Mouse (Mus musculus): Measurements from ENCODE around the gene Simc1. TPM values are rescaled to one million over a fixed set of nuclear protein-coding genes. Genes with fewer than 3 reads are reported as not detected.
A peak's percentile ranks its signal among the peaks of the same experiment; 100 is the strongest.

Simc1 gene
- total and polyA plus RNA-seq, 2 experiments from 2014 or later, result 9.5 to 17.1 TPM

DNA sequence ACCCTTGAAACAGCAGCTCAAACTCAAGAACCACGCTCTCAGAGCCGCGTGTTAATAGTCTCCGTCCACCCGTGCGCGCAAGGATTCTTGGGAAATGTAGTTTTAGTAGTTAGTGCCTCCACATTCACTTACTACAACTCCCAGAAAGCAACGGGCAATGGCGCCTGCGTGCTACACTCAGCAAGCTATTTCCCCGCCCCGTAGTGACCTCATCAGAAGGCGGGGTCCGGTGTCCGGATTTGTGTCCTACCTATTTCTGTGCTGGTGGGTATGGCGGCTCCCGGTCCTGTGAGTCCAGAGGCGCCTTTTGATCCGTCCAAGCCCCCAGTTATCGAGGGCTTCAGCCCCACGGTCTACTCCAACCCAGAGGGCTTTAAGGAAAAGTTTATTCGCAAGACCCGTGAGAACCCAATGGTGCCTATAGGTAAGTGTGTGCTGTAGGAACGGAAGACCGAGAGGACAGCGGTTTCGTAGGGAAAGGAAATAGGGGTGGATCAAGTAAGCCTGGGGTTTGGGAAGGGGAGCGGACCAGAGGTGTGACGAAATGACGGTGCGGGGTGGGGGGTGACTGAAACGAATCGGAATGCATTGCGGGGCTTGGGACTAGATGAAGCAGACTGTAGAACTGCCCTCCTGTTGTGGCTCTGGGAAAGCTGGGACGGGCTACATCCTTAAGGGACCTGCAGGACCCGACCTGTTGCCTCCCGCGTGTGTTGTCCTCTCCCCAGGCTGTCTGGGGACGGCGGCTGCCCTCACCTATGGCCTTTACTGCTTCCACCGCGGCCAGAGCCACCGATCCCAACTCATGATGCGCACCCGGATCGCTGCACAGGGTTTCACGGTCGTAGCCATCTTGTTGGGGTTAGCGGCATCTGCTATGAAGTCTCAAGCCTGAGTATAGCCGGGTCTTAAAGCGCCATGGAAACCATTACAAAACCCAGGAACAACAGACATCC is 86.7 kb downstream of the Simc1 start, which contains the start of the genes Nop16 and Higd2a:
Gene Nop16 (minus strand): TSS at position 95 of the 956 bp plus-strand sequence.
Gene Higd2a (plus strand): TSS at position 212 of the 956 bp plus-strand sequence.
- peak; percentile 99 for DNase-seq (ENCODE audit: low spot score)
- Histone ChIP-seq H3K27me3 (ENCODE audit: insufficient read depth, low read length) (no peaks in the 10 kb centered on the region), H3K4me3 (ENCODE audit: low read length) (peak within 1 kb of the TSS; percentile 82), H3K9ac (replicated peaks; ENCODE audit: low read length) (peak within 1 kb of the TSS; percentile 88), H3K27ac (peak within 1 kb of the TSS; percentile 94), H3K36me3 (ENCODE audit: insufficient read depth, low read length) (peaks cover 6% of the 10 kb centered on the region), H3K4me1 (ENCODE audit: insufficient read depth, low read length) (peaks cover 9% of the 10 kb centered on the region), H3K4me2 (ENCODE audit: low read depth, low read length) (peak within 1 kb of the TSS; percentile 64), H3K9me3 (ENCODE audit: low read length) (no peaks in the 10 kb centered on the region)
- under 1% methylated on average over 50 of the region's 51 CpGs for WGBS
- peak; percentile 97 for ATAC-seq
- no peak for TF ChIP-seq CTCF (IDR thresholded peaks at IDR 0.05; ENCODE audit: low read depth)

DNA sequence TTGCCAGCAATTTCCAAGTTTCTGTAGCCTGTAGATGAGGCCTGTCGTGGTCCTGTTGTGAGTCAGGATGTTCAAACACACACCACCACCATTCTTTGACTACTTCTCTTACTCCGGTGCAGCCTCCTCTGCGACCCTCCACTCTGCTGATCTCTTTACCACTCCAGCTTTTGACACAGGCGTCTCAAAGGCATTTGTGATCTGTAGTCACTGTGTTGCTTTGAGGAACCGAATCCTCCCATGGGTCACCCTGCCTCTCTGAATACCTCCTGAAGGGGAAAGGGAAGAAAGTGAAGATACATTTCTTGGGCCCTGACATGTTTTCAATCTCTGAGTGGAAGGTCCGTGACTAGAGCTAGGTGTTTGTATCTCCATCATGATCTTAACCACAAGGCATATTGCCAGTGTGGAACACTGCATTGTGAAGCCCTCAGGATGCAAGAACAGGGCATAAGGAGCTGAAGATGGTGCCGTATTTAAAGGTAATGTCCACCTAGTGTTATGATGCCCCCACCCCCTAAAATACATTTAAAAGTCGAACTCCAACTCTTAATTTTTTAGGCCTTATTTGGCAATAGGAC is 88.3 kb downstream of the Simc1 start:
- no peak for TF ChIP-seq CTCF (IDR thresholded peaks at IDR 0.05; ENCODE audit: low read depth)
- no peak overlapping the region for H3K9ac ChIP-seq (replicated peaks; ENCODE audit: low read length)
- 87% methylated on average over 8 of the region's 8 CpGs for WGBS

DNA sequence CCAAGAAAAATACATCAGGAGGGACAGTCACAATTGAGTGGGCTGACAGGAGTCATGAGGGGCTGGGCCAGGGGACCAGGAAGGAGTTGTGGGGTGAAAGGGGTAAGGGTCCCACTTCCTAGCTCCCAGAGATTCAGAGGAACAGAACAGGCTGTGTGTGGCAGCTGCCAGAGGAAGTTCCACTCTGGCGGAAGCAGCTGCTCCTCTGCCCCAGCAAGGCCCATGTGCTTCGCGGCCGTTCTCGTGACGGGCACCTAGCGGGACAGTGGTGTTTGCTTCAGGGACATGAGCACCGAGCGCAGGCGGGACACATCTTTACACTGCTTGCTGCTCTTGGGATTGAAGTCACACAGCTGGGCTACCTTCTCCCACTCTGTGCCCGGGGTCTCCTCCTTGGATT is 90.0 kb downstream of the Simc1 start:
- H3K9ac ChIP-seq (replicated peaks; ENCODE audit: low read length), result no peak overlapping the region
- DNase-seq (ENCODE audit: low spot score) (no peak), ATAC-seq (no peak)
- H3K36me3 ChIP-seq (ENCODE audit: insufficient read depth, low read length), result peaks cover 7% of the 10 kb centered on the region; the same call in 1 of the 2 replicates
- 82% methylated on average over 11 of the region's 11 CpGs for WGBS
- H3K9me3 ChIP-seq (ENCODE audit: low read length), result no peaks in the 10 kb centered on the region
- no peak overlapping the region for H3K4me3 ChIP-seq (ENCODE audit: low read length)
- no peak overlapping the region for H3K27ac ChIP-seq
- H3K4me2 ChIP-seq (ENCODE audit: low read depth, low read length), result no peak overlapping the region
- no peaks in the 10 kb centered on the region for H3K27me3 ChIP-seq (ENCODE audit: insufficient read depth, low read length)
- H3K4me1 ChIP-seq (ENCODE audit: insufficient read depth, low read length), result peaks cover 9% of the 10 kb centered on the region
- TF ChIP-seq CTCF (IDR thresholded peaks at IDR 0.05; ENCODE audit: low read depth), result no peak

More for the DNA sequence above, 88.3 kb downstream of the Simc1 start:
- peak overlapping the region; percentile 82; the same call in 1 of the 2 replicates for H3K4me3 ChIP-seq (ENCODE audit: low read length)
- no peaks in the 10 kb centered on the region for H3K9me3 ChIP-seq (ENCODE audit: low read length)
- peaks cover 9% of the 10 kb centered on the region for H3K4me1 ChIP-seq (ENCODE audit: insufficient read depth, low read length)
- peak overlapping the region; percentile 64 for H3K4me2 ChIP-seq (ENCODE audit: low read depth, low read length)
- ATAC-seq (no peak), DNase-seq (ENCODE audit: low spot score) (no peak)
- 0 out of 2 replicates have a peak, but pooled peaks cover 4% of the 10 kb centered on the region for H3K36me3 ChIP-seq (ENCODE audit: insufficient read depth, low read length)
- H3K27ac ChIP-seq, result no peak overlapping the region
- H3K27me3 ChIP-seq (ENCODE audit: insufficient read depth, low read length), result no peaks in the 10 kb centered on the region

DNA sequence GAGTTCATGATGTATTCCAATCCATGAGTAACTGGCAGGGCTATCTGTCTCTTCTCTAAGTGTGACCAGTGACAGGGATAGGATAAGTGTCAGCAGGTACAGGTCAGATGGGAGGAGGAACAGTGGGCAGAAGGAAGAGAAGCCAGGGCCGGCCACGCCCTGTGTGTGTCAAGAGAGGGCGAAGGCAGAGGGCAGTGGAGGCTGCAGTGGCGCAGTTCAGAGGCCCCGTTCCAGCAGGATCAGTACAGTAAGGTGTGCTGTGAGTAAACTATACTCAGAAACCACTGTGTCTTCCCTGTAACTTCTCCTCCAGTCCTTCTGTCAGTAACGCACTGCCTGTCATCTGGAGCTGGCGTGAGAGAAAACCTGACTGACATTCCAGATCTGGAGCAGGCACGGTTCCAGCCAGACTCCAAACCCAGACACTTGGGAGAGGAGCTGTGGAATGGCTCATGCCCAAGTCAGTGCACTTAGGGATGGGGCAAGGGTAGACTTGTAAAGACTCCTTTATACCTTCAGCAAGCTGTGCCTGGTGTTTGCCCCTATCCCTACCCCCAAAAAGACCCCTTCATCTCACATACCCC is 92.6 kb downstream of the Simc1 start:
- Histone ChIP-seq H3K4me3 (ENCODE audit: low read length) (no peak overlapping the region), H3K9ac (replicated peaks; ENCODE audit: low read length) (no peak overlapping the region), H3K4me1 (ENCODE audit: insufficient read depth, low read length) (peaks cover 6% of the 10 kb centered on the region), H3K27me3 (ENCODE audit: insufficient read depth, low read length) (no peaks in the 10 kb centered on the region), H3K27ac (no peak overlapping the region), H3K9me3 (ENCODE audit: low read length) (no peaks in the 10 kb centered on the region), H3K36me3 (ENCODE audit: insufficient read depth, low read length) (peaks cover 13% of the 10 kb centered on the region; the same call in 1 of the 2 replicates), H3K4me2 (ENCODE audit: low read depth, low read length) (no peak overlapping the region)
- no peak for ATAC-seq
- no peak for TF ChIP-seq CTCF (IDR thresholded peaks at IDR 0.05; ENCODE audit: low read depth)
- WGBS, result 70% methylated on average over 8 of the region's 8 CpGs
- no peak for DNase-seq (ENCODE audit: low spot score)

DNA sequence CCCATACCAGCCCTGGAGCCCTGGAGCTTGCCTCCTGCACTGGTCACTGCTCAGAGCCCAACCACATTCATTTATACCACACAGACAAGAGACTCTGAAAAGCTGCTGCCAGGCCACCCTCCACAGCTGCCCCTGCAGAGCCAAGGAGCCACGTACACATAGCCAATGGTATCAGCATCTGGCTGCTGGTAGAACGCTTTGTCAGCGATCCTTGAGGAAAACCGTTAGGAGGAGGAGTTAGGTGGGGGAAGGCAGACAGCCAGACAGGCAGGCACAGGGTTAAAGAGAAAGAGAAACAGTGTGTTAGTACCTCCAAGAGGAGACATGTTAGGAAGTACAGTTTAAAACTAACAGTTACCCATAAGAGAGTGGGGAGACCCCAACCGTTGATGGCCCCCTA is 93.3 kb downstream of the Simc1 start:
- DNase-seq (ENCODE audit: low spot score), result no peak
- no peak overlapping the region for H3K4me3 ChIP-seq (ENCODE audit: low read length)
- H3K9ac ChIP-seq (replicated peaks; ENCODE audit: low read length), result no peak overlapping the region
- H3K27ac ChIP-seq, result no peak overlapping the region
- TF ChIP-seq CTCF (IDR thresholded peaks at IDR 0.05; ENCODE audit: low read depth), result no peak
- no peaks in the 10 kb centered on the region for H3K27me3 ChIP-seq (ENCODE audit: insufficient read depth, low read length)
- WGBS, result 60% methylated on average over 5 of the region's 5 CpGs
- H3K36me3 ChIP-seq (ENCODE audit: insufficient read depth, low read length), result peaks cover 14% of the 10 kb centered on the region; the same call in 1 of the 2 replicates
- ATAC-seq, result no peak
- no peaks in the 10 kb centered on the region for H3K9me3 ChIP-seq (ENCODE audit: low read length)
- H3K4me1 ChIP-seq (ENCODE audit: insufficient read depth, low read length), result no peaks in the 10 kb centered on the region
- H3K4me2 ChIP-seq (ENCODE audit: low read depth, low read length), result no peak overlapping the region

DNA sequence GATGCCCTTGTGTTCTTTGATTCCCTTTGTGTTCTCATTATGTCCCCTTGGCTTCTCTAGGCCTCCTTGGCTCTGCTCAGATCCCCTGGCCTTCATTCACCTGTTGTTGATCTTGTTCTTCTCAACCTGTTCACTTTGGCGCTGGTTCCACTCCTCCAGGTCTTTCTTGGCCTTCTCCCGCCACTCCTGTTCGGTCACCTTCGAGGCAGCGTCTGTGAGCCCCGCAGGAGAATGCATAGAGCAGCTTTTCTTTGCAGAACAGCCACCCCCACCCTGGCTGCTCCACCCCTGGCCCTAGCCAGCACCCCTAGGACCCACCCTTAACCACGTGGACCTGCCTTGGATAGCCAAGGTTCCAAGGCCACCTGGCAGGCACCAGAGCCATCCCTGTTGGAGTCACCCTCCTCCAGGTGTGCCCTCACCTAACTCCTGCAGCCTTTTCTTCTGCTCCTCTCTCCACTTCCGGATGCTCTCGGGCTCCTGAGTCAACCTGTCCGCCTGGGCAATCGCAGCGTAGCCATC is 95.1 kb downstream of the Simc1 start:
- Histone ChIP-seq H3K4me3 (ENCODE audit: low read length) (no peak overlapping the region), H3K9me3 (ENCODE audit: low read length) (no peaks in the 10 kb centered on the region), H3K27ac (no peak overlapping the region), H3K4me1 (ENCODE audit: insufficient read depth, low read length) (no peaks in the 10 kb centered on the region), H3K9ac (replicated peaks; ENCODE audit: low read length) (no peak overlapping the region), H3K36me3 (ENCODE audit: insufficient read depth, low read length) (peaks cover 18% of the 10 kb centered on the region; the same call in 1 of the 2 replicates), H3K4me2 (ENCODE audit: low read depth, low read length) (no peak overlapping the region), H3K27me3 (ENCODE audit: insufficient read depth, low read length) (no peaks in the 10 kb centered on the region)
- no peak for DNase-seq (ENCODE audit: low spot score)
- ATAC-seq, result no peak
- WGBS, result 87% methylated on average over 12 of the region's 12 CpGs
- TF ChIP-seq CTCF (IDR thresholded peaks at IDR 0.05; ENCODE audit: low read depth), result no peak

Small RNAs within 50 kb of the gene (microRNA-seq; reads per million reads assigned to microRNA genes)
- 0 reads per million in 2 experiments for gene Gm24195

Other genes with a start within 250 kb of the Simc1 start
- 118 and 120 TPM in 2 replicates for gene Cplx2, start 132.4 kb upstream of the Simc1 start, total RNA-seq (2014; rRNA removed)
- gene Cplx2, start 132.4 kb upstream of the Simc1 start, polyA plus RNA-seq (2015; fragmentation: Nextera tagmentation; extraction: Ambion mirVana), result 46.2 and 47.4 TPM in 2 replicates
- gene Thoc3, start 34.9 kb upstream of the Simc1 start, total RNA-seq (2014; rRNA removed), result 67.2 and 120 TPM in 2 replicates
- gene Thoc3, start 34.9 kb upstream of the Simc1 start, polyA plus RNA-seq (2015; fragmentation: Nextera tagmentation; extraction: Ambion mirVana), result 107 and 108 TPM in 2 replicates
- gene 4833439L19Rik, start 61.7 kb downstream of the Simc1 start, total RNA-seq (2014; rRNA removed), result 248 and 278 TPM in 2 replicates
- 221 and 231 TPM in 2 replicates for gene 4833439L19Rik, start 61.7 kb downstream of the Simc1 start, polyA plus RNA-seq (2015; fragmentation: Nextera tagmentation; extraction: Ambion mirVana)
- 159 and 240 TPM in 2 replicates for gene Arl10, start 71.2 kb downstream of the Simc1 start, total RNA-seq (2014; rRNA removed)
- gene Arl10, start 71.2 kb downstream of the Simc1 start, polyA plus RNA-seq (2015; fragmentation: Nextera tagmentation; extraction: Ambion mirVana), result 66.3 and 69.7 TPM in 2 replicates
- 19.7 and 24.5 TPM in 2 replicates for gene Nop16, start 86.3 kb downstream of the Simc1 start, total RNA-seq (2014; rRNA removed)
- 49.9 and 53.0 TPM in 2 replicates for gene Nop16, start 86.3 kb downstream of the Simc1 start, polyA plus RNA-seq (2015; fragmentation: Nextera tagmentation; extraction: Ambion mirVana)
- gene Higd2a, start 86.4 kb downstream of the Simc1 start, total RNA-seq (2014; rRNA removed), result 177 and 187 TPM in 2 replicates
- 355 and 362 TPM in 2 replicates for gene Higd2a, start 86.4 kb downstream of the Simc1 start, polyA plus RNA-seq (2015; fragmentation: Nextera tagmentation; extraction: Ambion mirVana)
- 184 and 189 TPM in 2 replicates for gene Cltb, start 107.6 kb downstream of the Simc1 start, total RNA-seq (2014; rRNA removed)
- 312 and 318 TPM in 2 replicates for gene Cltb, start 107.6 kb downstream of the Simc1 start, polyA plus RNA-seq (2015; fragmentation: Nextera tagmentation; extraction: Ambion mirVana)
- gene Faf2, start 118.0 kb downstream of the Simc1 start, total RNA-seq (2014; rRNA removed), result 39.5 and 41.9 TPM in 2 replicates
- 64.0 and 65.0 TPM in 2 replicates for gene Faf2, start 118.0 kb downstream of the Simc1 start, polyA plus RNA-seq (2015; fragmentation: Nextera tagmentation; extraction: Ambion mirVana)
- 73.1 and 74.8 TPM in 2 replicates for gene Rnf44, start 190.1 kb downstream of the Simc1 start, total RNA-seq (2014; rRNA removed)
- 48.8 and 60.1 TPM in 2 replicates for gene Rnf44, start 190.1 kb downstream of the Simc1 start, polyA plus RNA-seq (2015; fragmentation: Nextera tagmentation; extraction: Ambion mirVana)
- 0.22 and 0.37 TPM in 2 replicates for gene Cdhr2, start 197.7 kb downstream of the Simc1 start, total RNA-seq (2014; rRNA removed)
- 0.35 and 0.41 TPM in 2 replicates for gene Cdhr2, start 197.7 kb downstream of the Simc1 start, polyA plus RNA-seq (2015; fragmentation: Nextera tagmentation; extraction: Ambion mirVana)
- 146 and 153 TPM in 2 replicates for gene Gprin1, start 246.1 kb downstream of the Simc1 start, total RNA-seq (2014; rRNA removed)
- 18.3 and 19.9 TPM in 2 replicates for gene Gprin1, start 246.1 kb downstream of the Simc1 start, polyA plus RNA-seq (2015; fragmentation: Nextera tagmentation; extraction: Ambion mirVana)

Data from hindbrain, postnatal 0 days (tissue).